Mouse (Mus musculus): ENCODE data around the gene Tubb1. TPM values are rescaled to one million over a fixed set of nuclear protein-coding genes. Genes with fewer than 3 reads are reported as not detected.

Tubb1 gene
- polyA plus RNA-seq, 1 experiment from 2014 or later = 36.2 TPM

DNA sequence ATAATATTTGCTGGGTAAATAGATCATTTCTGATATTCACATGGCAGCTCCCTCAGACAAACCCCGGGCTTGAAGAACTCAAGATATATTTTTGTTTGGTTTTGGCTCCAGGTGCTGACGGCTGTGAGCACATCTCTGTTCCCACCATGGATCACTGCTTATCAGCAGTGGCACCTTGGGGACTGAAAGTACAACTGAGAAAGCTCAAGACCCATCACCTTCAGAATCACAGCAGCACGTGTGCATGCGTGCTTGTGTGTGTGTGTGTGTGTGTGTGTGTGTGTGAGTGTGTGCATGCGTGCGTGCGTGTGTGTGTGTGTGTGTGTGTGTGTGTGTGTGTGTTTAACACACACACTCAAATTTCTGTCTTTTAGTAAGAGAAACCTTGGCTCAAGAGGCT is 6.1 kb upstream of the Tubb1 start:
- Histone ChIP-seq H3K9me3 (replicated peaks) (no peaks in the 10 kb centered on the region), H3K27me3 (peaks cover 20% of the 10 kb centered on the region; the same call in 1 of the 2 replicates), H3K36me3 (no peaks in the 10 kb centered on the region), H3K9ac (no peak overlapping the region), H3K4me1 (replicated peaks) (peaks cover 34% of the 10 kb centered on the region), H3K4me3 (replicated peaks) (no peak overlapping the region), H3K4me2 (no peak overlapping the region), H3K27ac (no peak overlapping the region)
- no peak for ATAC-seq (ENCODE audit: low read depth)
- no peak for DNase-seq
- 53% methylated on average over 7 of the region's 7 CpGs for WGBS (ENCODE audit: insufficient replicate concordance)

DNA sequence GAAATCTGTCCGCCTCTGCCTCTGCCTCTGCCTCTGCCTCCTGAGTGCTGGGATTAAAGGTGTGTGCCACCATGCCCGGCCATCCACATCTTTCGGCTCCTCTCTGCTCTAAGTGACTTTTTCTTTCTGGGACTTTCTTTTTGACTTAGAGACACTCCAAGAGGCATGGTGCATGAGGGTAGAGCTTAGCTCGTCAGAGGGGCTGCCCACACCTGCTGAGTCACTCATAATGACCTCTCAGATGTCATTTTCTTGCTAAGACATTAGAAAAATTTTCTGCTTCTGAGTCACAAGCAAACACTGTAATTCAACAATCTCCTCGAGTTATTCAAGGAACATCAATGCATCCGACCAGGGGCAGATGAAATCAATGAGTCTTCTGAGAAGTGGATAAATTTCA is 5.5 kb upstream of the Tubb1 start:
- H3K36me3 ChIP-seq = no peaks in the 10 kb centered on the region
- DNase-seq (no peak), ATAC-seq (ENCODE audit: low read depth) (no peak)
- 58% methylated on average over 6 of the region's 6 CpGs for WGBS (ENCODE audit: insufficient replicate concordance)
- H3K4me2 ChIP-seq = no peak overlapping the region
- no peaks in the 10 kb centered on the region for H3K9me3 ChIP-seq (replicated peaks)
- peaks cover 33% of the 10 kb centered on the region for H3K4me1 ChIP-seq (replicated peaks)
- H3K9ac ChIP-seq = no peak overlapping the region
- no peak overlapping the region for H3K27ac ChIP-seq
- H3K4me3 ChIP-seq (replicated peaks) = no peak overlapping the region
- H3K27me3 ChIP-seq = peaks cover 20% of the 10 kb centered on the region; the same call in 1 of the 2 replicates

DNA sequence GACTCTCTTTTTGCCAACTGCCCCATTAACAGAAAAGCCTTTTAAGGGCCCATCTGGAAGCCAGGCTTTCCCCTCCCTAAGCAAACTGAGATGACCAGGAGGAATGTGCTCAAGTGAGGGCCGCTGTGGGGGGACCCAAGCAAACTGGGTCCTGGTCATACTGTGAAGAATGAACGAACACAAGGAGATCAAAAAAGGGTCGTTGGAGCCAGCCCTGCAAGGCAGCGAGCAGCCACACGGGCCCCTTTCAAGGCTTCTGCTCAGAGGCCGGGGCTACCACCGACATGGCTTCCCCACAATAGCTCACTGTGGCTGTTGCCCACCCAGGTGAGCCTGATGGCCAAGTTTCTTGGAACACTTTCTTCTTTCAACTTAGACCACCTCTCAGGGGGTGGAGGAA is 4.0 kb upstream of the Tubb1 start:
- no peak overlapping the region for H3K4me3 ChIP-seq (replicated peaks)
- H3K27ac ChIP-seq = no peak overlapping the region
- DNase-seq (no peak), ATAC-seq (ENCODE audit: low read depth) (no peak)
- 56% methylated on average over 7 of the region's 7 CpGs for WGBS (ENCODE audit: insufficient replicate concordance)
- no peak overlapping the region for H3K4me2 ChIP-seq
- no peak overlapping the region for H3K9ac ChIP-seq
- H3K9me3 ChIP-seq (replicated peaks) = no peaks in the 10 kb centered on the region
- peaks cover 39% of the 10 kb centered on the region for H3K4me1 ChIP-seq (replicated peaks)
- H3K27me3 ChIP-seq = peaks cover 20% of the 10 kb centered on the region; the same call in 1 of the 2 replicates
- no peaks in the 10 kb centered on the region for H3K36me3 ChIP-seq

DNA sequence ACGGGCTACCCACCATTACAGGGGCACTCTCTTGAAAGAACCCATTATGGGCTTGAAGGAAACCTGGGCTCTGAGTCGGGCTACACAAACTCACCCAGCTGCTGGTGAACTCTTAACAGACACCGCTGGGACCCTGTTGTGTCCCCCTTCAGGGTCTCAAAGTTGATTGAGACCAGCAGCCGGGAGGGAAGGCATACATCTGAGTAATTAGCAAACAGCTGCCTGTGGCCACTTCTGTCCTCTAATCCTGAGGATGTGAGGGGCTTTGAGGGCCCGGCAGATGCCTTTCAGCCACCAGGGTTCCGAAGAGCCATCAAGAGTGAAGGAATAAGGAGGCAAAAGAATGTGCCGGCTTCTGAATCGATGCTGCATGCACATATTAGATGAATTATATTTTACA is 3.6 kb upstream of the Tubb1 start:
- no peak overlapping the region for H3K27ac ChIP-seq
- peaks cover 20% of the 10 kb centered on the region; the same call in 1 of the 2 replicates for H3K27me3 ChIP-seq
- no peaks in the 10 kb centered on the region for H3K36me3 ChIP-seq
- H3K4me1 ChIP-seq (replicated peaks) = peaks cover 38% of the 10 kb centered on the region
- ATAC-seq (ENCODE audit: low read depth) (no peak), DNase-seq (no peak)
- no peak overlapping the region for H3K4me3 ChIP-seq (replicated peaks)
- no peak overlapping the region for H3K9ac ChIP-seq
- no peak overlapping the region for H3K4me2 ChIP-seq
- 67% methylated on average over 8 of the region's 8 CpGs for WGBS (ENCODE audit: insufficient replicate concordance)
- no peaks in the 10 kb centered on the region for H3K9me3 ChIP-seq (replicated peaks)

DNA sequence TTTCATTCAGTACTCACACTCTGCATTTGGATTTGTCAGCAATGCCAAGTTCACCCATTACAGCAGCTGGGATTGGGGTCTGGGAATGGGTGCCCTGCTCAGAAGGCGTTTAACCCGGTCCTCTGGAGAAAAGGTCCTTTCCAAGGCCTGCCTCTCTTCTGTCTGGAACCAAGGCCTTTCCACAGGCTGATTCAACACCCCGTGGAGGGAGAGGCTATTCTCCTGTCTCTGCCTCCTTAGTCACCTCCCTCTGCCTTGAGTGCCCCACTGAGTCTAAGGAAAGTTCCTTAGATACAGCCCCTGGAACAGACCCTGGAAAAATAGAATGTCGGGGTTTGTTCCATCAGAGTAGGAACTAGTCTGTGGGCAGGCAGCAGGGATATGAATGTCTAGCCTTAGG is 2.1 kb upstream of the Tubb1 start:
- H3K27me3 ChIP-seq = peaks cover 20% of the 10 kb centered on the region; the same call in 1 of the 2 replicates
- H3K9ac ChIP-seq = no peak overlapping the region
- no peak overlapping the region for H3K4me3 ChIP-seq (replicated peaks)
- H3K27ac ChIP-seq = no peak overlapping the region
- H3K9me3 ChIP-seq (replicated peaks) = no peaks in the 10 kb centered on the region
- H3K4me1 ChIP-seq (replicated peaks) = peaks cover 52% of the 10 kb centered on the region
- no peak overlapping the region for H3K4me2 ChIP-seq
- ATAC-seq (ENCODE audit: low read depth) (no peak), DNase-seq (no peak)
- WGBS (ENCODE audit: insufficient replicate concordance) = 72% methylated on average over 4 of the region's 4 CpGs
- H3K36me3 ChIP-seq = no peaks in the 10 kb centered on the region

DNA sequence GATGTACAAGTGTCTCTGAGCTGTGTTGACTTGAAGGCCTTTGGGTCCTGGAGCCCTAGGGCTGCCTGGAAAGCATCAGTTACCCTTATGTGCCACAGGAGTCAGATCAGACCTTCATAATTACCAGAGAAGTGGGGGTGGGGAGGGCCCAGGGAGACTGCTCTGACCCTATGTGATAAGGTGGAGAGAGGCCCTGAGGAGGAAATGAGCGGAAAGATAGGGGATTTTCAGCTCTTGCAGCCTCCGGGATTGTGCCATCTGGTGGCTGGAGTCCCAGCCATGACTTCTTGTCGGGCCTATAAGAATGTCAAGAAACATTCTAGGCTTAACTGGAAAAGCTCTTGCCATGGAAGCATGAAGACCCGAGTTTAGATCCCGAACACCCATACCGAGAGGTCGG is 3.2 kb downstream of the Tubb1 start:
- H3K27ac ChIP-seq = peak overlapping the region; percentile 93
- 0 out of 2 replicates have a peak overlapping the region, but pooled peaks have one; percentile 25 for H3K4me3 ChIP-seq (replicated peaks)
- peaks cover 58% of the 10 kb centered on the region for H3K4me1 ChIP-seq (replicated peaks)
- no peaks in the 10 kb centered on the region for H3K9me3 ChIP-seq (replicated peaks)
- ATAC-seq (ENCODE audit: low read depth) (peak; percentile 96), DNase-seq (peak; percentile 81)
- H3K27me3 ChIP-seq = peaks cover 2% of the 10 kb centered on the region; the same call in 1 of the 2 replicates
- WGBS (ENCODE audit: insufficient replicate concordance) = 22% methylated on average over 7 of the region's 7 CpGs
- peak overlapping the region; percentile 57 for H3K9ac ChIP-seq
- H3K36me3 ChIP-seq = no peaks in the 10 kb centered on the region
- H3K4me2 ChIP-seq = peak overlapping the region; percentile 57

- Histone ChIP-seq H3K36me3 (peaks cover 30% of the 10 kb centered on the region), H3K4me3 (replicated peaks) (no peak overlapping the region), H3K27ac (0 out of 2 replicates have a peak overlapping the region, but pooled peaks have one; percentile 15), H3K4me1 (replicated peaks) (peaks cover 30% of the 10 kb centered on the region), H3K9ac (no peak overlapping the region), H3K27me3 (no peaks in the 10 kb centered on the region), H3K9me3 (replicated peaks) (no peaks in the 10 kb centered on the region), H3K4me2 (no peak overlapping the region)
- ATAC-seq (ENCODE audit: low read depth) (no peak), DNase-seq (no peak)
- 61% methylated on average over 2 of the region's 2 CpGs for WGBS (ENCODE audit: insufficient replicate concordance)
Measured at GRCm38 (mm10) chr2:174459365-174459764, 8.9 kb downstream of the Tubb1 start.

DNA sequence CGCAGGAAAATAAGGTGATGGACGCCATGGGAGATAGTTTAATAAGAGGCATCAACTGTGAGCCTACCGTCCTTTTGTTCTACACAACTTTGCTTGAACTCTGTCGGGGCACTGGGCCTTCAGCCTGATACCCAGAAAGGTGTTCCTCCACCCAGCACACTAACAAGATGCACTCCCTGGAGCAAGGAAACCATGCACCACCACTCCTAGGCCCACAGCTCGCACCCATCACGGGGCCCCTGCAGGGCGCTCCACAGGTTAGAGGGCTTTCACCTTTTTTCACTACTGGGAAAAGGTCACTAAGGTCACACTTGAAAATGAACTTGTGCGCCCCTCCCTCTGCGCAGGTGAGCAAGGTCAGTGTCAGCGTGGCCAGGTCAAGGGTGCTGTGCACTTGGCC is 12.9 kb downstream of the Tubb1 start:
- Histone ChIP-seq H3K9ac (peak overlapping the region; percentile 89), H3K4me2 (peak overlapping the region; percentile 94), H3K27me3 (no peaks in the 10 kb centered on the region), H3K4me3 (replicated peaks) (peak overlapping the region; percentile 88), H3K4me1 (replicated peaks) (peaks cover 26% of the 10 kb centered on the region), H3K27ac (peak overlapping the region; percentile 77), H3K36me3 (peaks cover 66% of the 10 kb centered on the region), H3K9me3 (replicated peaks) (no peaks in the 10 kb centered on the region)
- 20% methylated on average over 10 of the region's 10 CpGs for WGBS (ENCODE audit: insufficient replicate concordance)
- no peak; the same call in 1 of the 2 replicates for ATAC-seq (ENCODE audit: low read depth)
- DNase-seq = no peak

- Histone ChIP-seq H3K27me3 (no peaks in the 10 kb centered on the region), H3K9me3 (replicated peaks) (no peaks in the 10 kb centered on the region), H3K9ac (peak within 1 kb of the TSS; percentile 89), H3K36me3 (peaks cover 71% of the 10 kb centered on the region), H3K4me1 (replicated peaks) (peaks cover 28% of the 10 kb centered on the region), H3K4me2 (peak within 1 kb of the TSS; percentile 94), H3K27ac (peak within 1 kb of the TSS; percentile 77), H3K4me3 (replicated peaks) (peak within 1 kb of the TSS; percentile 88)
- DNase-seq = peak; percentile 92
- 2% methylated on average over 48 of the region's 48 CpGs for WGBS (ENCODE audit: insufficient replicate concordance)
- peak; percentile 100 for ATAC-seq (ENCODE audit: low read depth)
Measured at GRCm38 (mm10) chr2:174463789-174464523, 13.5 kb downstream of the Tubb1 start, which contains the start of gene Atp5e. Gene Atp5e, minus strand, starts transcription at chr2:174464105.

GRCm38 (mm10) chr2:174470333-174470732 is 19.8 kb downstream of the Tubb1 start:
- peaks cover 50% of the 10 kb centered on the region for H3K4me1 ChIP-seq (replicated peaks)
- H3K4me3 ChIP-seq (replicated peaks) = peak overlapping the region; percentile 92
- H3K27me3 ChIP-seq = no peaks in the 10 kb centered on the region
- peak; percentile 42 for DNase-seq
- H3K4me2 ChIP-seq = peak overlapping the region; percentile 87
- H3K27ac ChIP-seq = 0 out of 2 replicates have a peak overlapping the region, but pooled peaks have one; percentile 34
- H3K9me3 ChIP-seq (replicated peaks) = no peaks in the 10 kb centered on the region
- H3K36me3 ChIP-seq = peaks cover 61% of the 10 kb centered on the region
- ATAC-seq (ENCODE audit: low read depth) = no peak
- no peak overlapping the region for H3K9ac ChIP-seq
- WGBS (ENCODE audit: insufficient replicate concordance) = 14% methylated on average over 4 of the region's 4 CpGs

DNA sequence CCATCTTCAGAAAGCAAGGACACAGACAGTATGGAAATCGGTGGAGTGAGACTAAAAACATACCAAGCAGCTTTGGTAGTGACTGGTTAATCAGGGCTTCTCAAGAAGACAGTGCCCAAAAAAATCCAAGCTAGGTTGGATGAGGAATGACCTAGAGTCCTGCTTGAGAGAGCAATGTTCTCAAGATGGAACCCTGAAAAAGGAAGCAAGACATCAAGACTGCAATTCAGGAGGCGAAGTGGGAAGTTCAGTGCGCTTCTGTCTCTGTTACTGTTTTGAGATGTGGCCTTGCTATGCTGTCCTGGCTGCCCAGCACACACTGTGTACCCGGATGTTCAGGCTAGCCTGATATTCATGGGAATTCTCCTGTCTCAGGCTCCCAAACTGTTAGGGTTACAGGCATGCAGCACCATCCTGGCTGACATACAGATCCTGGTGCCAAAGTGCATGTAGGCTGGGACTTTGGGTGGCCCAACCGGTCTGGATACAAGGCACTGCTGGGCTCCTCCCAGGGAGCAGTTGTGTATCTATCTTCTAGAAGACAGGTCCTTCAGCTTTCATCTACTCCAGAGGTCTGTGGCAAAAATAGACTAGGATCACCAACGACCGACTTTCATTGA is 20.4 kb downstream of the Tubb1 start:
- Histone ChIP-seq H3K4me1 (replicated peaks) (peaks cover 50% of the 10 kb centered on the region), H3K9ac (peak overlapping the region; percentile 95), H3K27me3 (no peaks in the 10 kb centered on the region), H3K9me3 (replicated peaks) (no peaks in the 10 kb centered on the region), H3K4me3 (replicated peaks) (peak overlapping the region; percentile 92), H3K36me3 (peaks cover 56% of the 10 kb centered on the region), H3K27ac (peak overlapping the region; percentile 91), H3K4me2 (peak overlapping the region; percentile 87)
- DNase-seq (no peak), ATAC-seq (ENCODE audit: low read depth) (no peak)
- 75% methylated on average over 7 of the region's 7 CpGs for WGBS (ENCODE audit: insufficient replicate concordance)
